Comparison of ENCODE assay signal across 8 mouse cellular contexts in the genomic region with DNA sequence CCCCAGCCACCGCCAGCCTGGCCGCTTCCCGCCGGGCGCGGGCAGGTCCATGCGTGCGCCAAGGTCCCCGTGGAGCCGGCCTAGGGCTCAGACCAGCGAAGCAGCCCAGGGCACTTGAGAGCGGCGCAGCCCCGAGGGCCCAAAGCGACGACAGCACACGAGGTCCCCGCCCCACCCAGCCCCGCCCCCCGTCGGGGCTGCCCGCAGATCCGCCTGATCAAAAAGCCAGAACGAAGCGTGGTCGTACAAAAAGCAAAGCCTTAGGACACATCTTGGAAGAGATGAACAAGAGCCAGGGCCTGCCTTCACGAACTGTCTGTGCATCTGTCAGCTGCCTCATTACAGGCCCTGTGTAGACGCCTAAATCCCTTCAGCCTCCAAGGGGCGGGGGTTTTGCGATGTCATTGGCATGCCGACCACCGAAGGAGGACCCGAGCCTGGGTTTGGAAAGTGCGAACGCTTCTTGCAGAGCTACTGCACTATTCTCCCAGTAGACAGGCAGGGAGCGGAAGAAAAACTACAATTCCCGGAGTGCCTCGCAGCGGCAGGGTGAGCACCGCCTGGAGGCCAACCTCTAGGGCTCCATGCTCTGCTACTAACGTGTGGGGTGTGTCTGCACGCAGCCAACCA. TPM values are rescaled to one million over a fixed set of nuclear protein-coding genes. Genes with fewer than 3 reads are reported as not detected.
DNase-seq lines count a peak whose midpoint lies in the region; ATAC-seq lines count a peak whose summit lies in the region.

No protein-coding gene starts in this region.

- H3K4me2 ChIP-seq in hindbrain, embryonic 13.5 days, result peak overlapping the region; percentile 91

- under 1% methylated on average over 42 of the region's 42 CpGs for WGBS in hindbrain, embryonic 13.5 days

- peak overlapping the region; percentile 93 for H3K27ac ChIP-seq in hindbrain, embryonic 13.5 days

- H3K27me3 ChIP-seq in hindbrain, embryonic 13.5 days, result peaks cover 23% of the 10 kb centered on the region

- H3K9ac ChIP-seq in hindbrain, embryonic 13.5 days, result peak overlapping the region; percentile 92

- no peaks in the 10 kb centered on the region for H3K36me3 ChIP-seq in hindbrain, embryonic 13.5 days

- peaks cover 35% of the 10 kb centered on the region for H3K4me1 ChIP-seq in hindbrain, embryonic 13.5 days (replicated peaks)

- no peaks in the 10 kb centered on the region for H3K9me3 ChIP-seq in hindbrain, embryonic 13.5 days

- H3K4me3 ChIP-seq in hindbrain, embryonic 13.5 days, result peak overlapping the region; percentile 92

- ATAC-seq in hindbrain, embryonic 13.5 days (ENCODE audit: low FRiP score), result peak; percentile 96

- peak; percentile 95 for DNase-seq in NIH3T3 (ENCODE audit: low read depth)
- DNase-seq in cerebellum, postnatal 10 days, result peak; percentile 96 to 97
- peak; percentile 95 for DNase-seq in frontal cortex, postnatal 10 days (ENCODE audit: low spot score in 2 of 2)
- peak; percentile 95 to 96 for DNase-seq in layer of hippocampus, postnatal 25 days (ENCODE audit: extremely low spot score in 1 of 2, low spot score in 1 of 2)
- DNase-seq in lung, postnatal 25 days (ENCODE audit: low spot score), result peak; percentile 96
- peak; percentile 97 for DNase-seq in retina, embryonic 14.5 days (ENCODE audit: low spot score)
- DNase-seq in thymus, postnatal 4 days, result peak; percentile 91

RNA-seq across cellular contexts. Expression of gene Ice1, which starts 0.3 kb away (rescaled TPM):
- 28.5 and 29.3 TPM in 2 replicates for polyA plus RNA-seq in hindbrain, embryonic 13.5 days (2015; fragmentation: Nextera tagmentation; extraction: Ambion mirVana)
- total RNA-seq in layer of hippocampus, postnatal 25 days (2021), result 10 to 100 TPM; 55.5 to 62.6 TPM

Comparison
In these comparisons a context has a peak if more than half of its experiments do, and no peak if none do; other contexts are left out.
1. Peak in every context shown above with its lines: DNase-seq, ATAC-seq, H3K4me3 ChIP-seq and H3K27ac ChIP-seq.